Mouse (Mus musculus) bone marrow, adult 2 months (tissue): ENCODE results near the gene Tnfsf15.

Experiments
- CTCF ChIP-seq: fragments of 200-500 bp; IDR thresholded peaks from 2 replicates; pipeline ENCODE4 v1.5.1; 2011; ENCODE audit warnings: low read length, control low read depth; ENCODE audit not compliant: control insufficient read depth, insufficient read depth
- POLR2A ChIP-seq: fragments of 200-500 bp; IDR thresholded peaks from 2 replicates; pipeline ENCODE4 v1.6.1; 2011; ENCODE audit warnings: low read depth, mild to moderate bottlenecking, control low read depth, low read length, borderline replicate concordance; ENCODE audit not compliant: control insufficient read depth

DNA sequence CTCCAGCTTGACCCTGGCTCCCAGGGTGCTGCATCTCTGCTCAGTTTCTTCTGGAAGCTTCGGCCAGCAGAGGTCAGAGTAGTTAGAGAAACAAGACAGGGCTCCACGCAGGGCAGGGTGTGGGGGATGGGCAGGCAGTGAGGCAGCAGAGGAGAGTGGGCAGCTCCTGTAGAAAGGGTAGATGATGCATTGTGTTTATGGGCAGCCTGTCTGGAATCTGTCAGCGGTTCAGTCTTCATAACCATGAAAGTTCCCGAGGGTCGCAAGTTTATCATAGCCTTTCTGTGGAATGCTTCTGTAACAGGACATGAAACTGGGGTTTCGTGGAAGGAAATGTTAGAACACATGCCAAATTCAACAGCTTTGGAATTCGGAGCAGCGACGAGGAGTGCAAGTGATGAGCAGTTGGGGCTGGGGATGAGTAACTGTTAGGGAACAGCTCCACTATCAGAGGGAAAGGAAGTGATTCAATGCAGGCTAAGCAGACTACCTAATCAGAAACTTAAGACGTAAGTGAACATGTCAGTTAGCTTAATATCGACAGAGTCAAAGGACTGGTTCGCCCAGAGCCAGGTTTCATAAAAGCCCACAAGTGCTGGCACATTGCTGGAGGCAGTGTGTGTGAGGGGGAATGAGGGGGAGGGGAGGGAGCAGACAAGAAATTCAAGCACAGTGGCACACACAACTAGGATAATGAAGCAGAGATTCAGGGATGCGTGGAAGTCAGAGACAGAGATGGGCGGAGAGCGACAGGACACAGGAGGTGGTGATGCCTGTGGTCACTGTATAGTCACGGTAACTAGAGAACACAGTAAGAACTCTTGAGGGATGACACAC is 8.0 kb upstream of the Tnfsf15 start:
- TF ChIP-seq CTCF (no peak), POLR2A (no peak)
